Mouse (Mus musculus): ENCODE data around the gene Serac1. TPM values are rescaled to one million over a fixed set of nuclear protein-coding genes. Genes with fewer than 3 reads are reported as not detected.

The Serac1 gene
- total and polyA plus RNA-seq, 3 experiments, result 4.1 to 5.9 TPM; not detected in 1

DNA sequence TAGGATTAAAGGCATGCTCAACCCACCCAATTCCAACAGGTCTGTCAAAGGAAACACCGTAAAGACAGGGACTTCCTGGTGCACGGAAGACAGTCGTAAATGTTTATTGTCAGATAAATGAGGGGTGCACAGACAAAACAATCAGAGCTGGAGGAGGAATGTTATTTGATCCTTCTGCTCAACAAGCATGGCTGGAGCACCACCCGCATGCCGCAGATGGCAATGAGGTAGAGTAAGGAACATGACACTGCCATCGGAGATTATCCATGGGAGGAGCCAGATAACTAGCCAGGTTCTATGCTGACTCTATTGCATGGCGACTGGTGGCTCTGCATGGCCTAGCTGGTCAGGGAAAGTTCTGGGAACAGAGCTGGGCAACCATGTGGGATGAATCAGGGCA lies 6.1 kb downstream of the Serac1 start:
- H3K36me3 ChIP-seq (ENCODE audit: control insufficient read depth in 1 of 2, insufficient read depth in 2 of 2, low read length in 2 of 2), result peaks cover 0 to 8% of the 10 kb centered on the region in 2 experiments; a peak in 3 of 4 replicates
- H3K4me3 ChIP-seq (ENCODE audit: control insufficient read depth in 1 of 2, insufficient read depth in 1 of 2, low read depth in 2 of 2, low read length in 2 of 2), result no peak overlapping the region
- H3K27ac ChIP-seq (ENCODE audit: control insufficient read depth, low read depth, low read length), result no peak overlapping the region
- TF ChIP-seq POLR2AphosphoS2 (IDR thresholded peaks at IDR 0.05; ENCODE audit: low read length) (no peak), CHD1 (IDR thresholded peaks at IDR 0.05; ENCODE audit: low read depth, low read length) (no peak), CTCF (IDR thresholded peaks at IDR 0.05 in 2 of 3, conservative IDR thresholded peaks at IDR 0.05 in 1 of 3; ENCODE audit: control insufficient read depth in 1 of 3, insufficient read depth in 1 of 3, low read depth in 2 of 3, low read length in 3 of 3, poor library complexity in 1 of 3, severe bottlenecking in 1 of 3) (no peak), TCF12 (IDR thresholded peaks at IDR 0.05; ENCODE audit: low read depth, low read length) (no peak), MXI1 (IDR thresholded peaks at IDR 0.05; ENCODE audit: low read depth, low read length) (no peak), USF2 (IDR thresholded peaks at IDR 0.05; ENCODE audit: borderline replicate concordance in 1 of 2, insufficient read depth in 1 of 2, low read depth in 1 of 2, low read length in 2 of 2) (no peak), MEF2A (IDR thresholded peaks at IDR 0.05; ENCODE audit: extremely low read depth, insufficient replicate concordance, low read depth, low read length, poor library complexity, severe bottlenecking) (no peak), ETS1 (IDR thresholded peaks at IDR 0.05; ENCODE audit: low read depth, low read length) (no peak), SMC3 (IDR thresholded peaks at IDR 0.05; ENCODE audit: low read depth, low read length) (no peak), NELFE (IDR thresholded peaks at IDR 0.05; ENCODE audit: low read depth, low read length) (no peak), SIN3A (IDR thresholded peaks at IDR 0.05; ENCODE audit: low read length) (no peak), RCOR1 (IDR thresholded peaks at IDR 0.05; ENCODE audit: low read depth, low read length) (no peak), MYB (IDR thresholded peaks at IDR 0.05; ENCODE audit: low read depth, low read length) (no peak)
- DNase-seq (ENCODE audit: low read depth, low spot score), result no peak
- H3K9ac ChIP-seq (ENCODE audit: control insufficient read depth, low read depth, low read length, poor library complexity, severe bottlenecking), result no peak overlapping the region
- H3K9me3 ChIP-seq (replicated peaks; ENCODE audit: insufficient read depth, low read length), result no peaks in the 10 kb centered on the region
- no peaks in the 10 kb centered on the region for H3K27me3 ChIP-seq (ENCODE audit: control insufficient read depth in 1 of 2, insufficient read depth in 2 of 2, low read length in 2 of 2)
- H3K79me2 ChIP-seq (ENCODE audit: control insufficient read depth, insufficient read depth, low read length, poor library complexity), result no peaks in the 10 kb centered on the region
- peaks cover 2 to 11% of the 10 kb centered on the region in 2 experiments for H3K4me1 ChIP-seq (ENCODE audit: control insufficient read depth in 1 of 2, insufficient read depth in 2 of 2, low read length in 2 of 2)

GRCm38 (mm10) chr17:6069866-6070265 lies 9.7 kb downstream of the Serac1 start:
- Histone ChIP-seq H3K4me1 (ENCODE audit: control insufficient read depth in 1 of 2, insufficient read depth in 2 of 2, low read length in 2 of 2) (peaks cover 0 to 4% of the 10 kb centered on the region in 2 experiments; a peak in 2 of 4 replicates), H3K4me3 (ENCODE audit: control insufficient read depth in 1 of 2, insufficient read depth in 1 of 2, low read depth in 2 of 2, low read length in 2 of 2) (no peak overlapping the region), H3K9ac (ENCODE audit: control insufficient read depth, low read depth, low read length, poor library complexity, severe bottlenecking) (no peak overlapping the region), H3K9me3 (replicated peaks; ENCODE audit: insufficient read depth, low read length) (no peaks in the 10 kb centered on the region), H3K27ac (ENCODE audit: control insufficient read depth, low read depth, low read length) (no peak overlapping the region), H3K36me3 (ENCODE audit: control insufficient read depth in 1 of 2, insufficient read depth in 2 of 2, low read length in 2 of 2) (peaks cover 0 to 2% of the 10 kb centered on the region in 2 experiments; a peak in 2 of 4 replicates), H3K79me2 (ENCODE audit: control insufficient read depth, insufficient read depth, low read length, poor library complexity) (no peaks in the 10 kb centered on the region), H3K27me3 (ENCODE audit: control insufficient read depth in 1 of 2, insufficient read depth in 2 of 2, low read length in 2 of 2) (no peaks in the 10 kb centered on the region)
- DNase-seq (ENCODE audit: low read depth, low spot score), result no peak
- TF ChIP-seq HCFC1 (IDR thresholded peaks at IDR 0.05; ENCODE audit: low read depth, low read length) (no peak), CTCF (IDR thresholded peaks at IDR 0.05 in 2 of 3, conservative IDR thresholded peaks at IDR 0.05 in 1 of 3; ENCODE audit: control insufficient read depth in 1 of 3, insufficient read depth in 1 of 3, low read depth in 2 of 3, low read length in 3 of 3, poor library complexity in 1 of 3, severe bottlenecking in 1 of 3) (no peak), CHD1 (IDR thresholded peaks at IDR 0.05; ENCODE audit: low read depth, low read length) (no peak), MAZ (IDR thresholded peaks at IDR 0.05; ENCODE audit: low read depth, low read length) (no peak), MEF2A (IDR thresholded peaks at IDR 0.05; ENCODE audit: extremely low read depth, insufficient replicate concordance, low read depth, low read length, poor library complexity, severe bottlenecking) (no peak), TAL1 (IDR thresholded peaks at IDR 0.05; ENCODE audit: low read length) (no peak), MXI1 (IDR thresholded peaks at IDR 0.05; ENCODE audit: low read depth, low read length) (no peak), BHLHE40 (IDR thresholded peaks at IDR 0.05; ENCODE audit: borderline replicate concordance, low read depth, low read length) (no peak), JUND (IDR thresholded peaks at IDR 0.05; ENCODE audit: low read depth, low read length) (no peak)

Data from MEL (cell line).